Mouse (Mus musculus) liver, embryonic 12.5 days (tissue): ENCODE results near the gene Gpr61. TPM values are rescaled to one million over a fixed set of nuclear protein-coding genes. Genes with fewer than 3 reads are reported as not detected.

Experiments
- ATAC-seq: fragments of 200-750 bp; cut with Nextera tagmentation; 2 replicates; pipeline ENCODE4 v1.8.0; 2017; ENCODE audit warnings: moderate number of reproducible peaks, mild to moderate bottlenecking, moderate library complexity
- H3K27ac ChIP-seq: fragments of 300-500 bp; sonication (generic); 2 replicates; pipeline ENCODE4 v1.5.1; 2016; ENCODE audit warnings: mild to moderate bottlenecking
- H3K27me3 ChIP-seq: fragments of 300-500 bp; sonication (generic); replicated peaks from 2 replicates; pipeline ENCODE4 v1.6.1; 2016; ENCODE audit warnings: mild to moderate bottlenecking, moderate library complexity
- H3K36me3 ChIP-seq: fragments of 300-500 bp; sonication (generic); 2 replicates; pipeline ENCODE4 v1.6.1; 2016; ENCODE audit warnings: mild to moderate bottlenecking, moderate library complexity
- H3K4me1 ChIP-seq: fragments of 300-500 bp; sonication (generic); 2 replicates; pipeline ENCODE4 v1.6.1; 2016
- H3K4me2 ChIP-seq: fragments of 300-500 bp; sonication (generic); 2 replicates; pipeline ENCODE4 v1.6.1; 2016; ENCODE audit warnings: mild to moderate bottlenecking, moderate library complexity
- H3K4me3 ChIP-seq: fragments of 300-500 bp; sonication (generic); 2 replicates; pipeline ENCODE4 v1.5.1; 2016; ENCODE audit warnings: mild to moderate bottlenecking, moderate library complexity
- H3K9ac ChIP-seq: fragments of 300-500 bp; sonication (generic); 2 replicates; pipeline ENCODE4 v1.6.1; 2016; ENCODE audit warnings: mild to moderate bottlenecking, moderate library complexity
- H3K9me3 ChIP-seq: fragments of 300-500 bp; sonication (generic); replicated peaks from 2 replicates; pipeline ENCODE4 v1.6.1; 2016; ENCODE audit warnings: mild to moderate bottlenecking, moderate library complexity
- WGBS: fragments of 180-500 bp; shearing (Covaris S2); methylation state at CpG from one replicate; pipeline ENCODE4 v1.1.7; 2016; ENCODE audit not compliant: insufficient replicate concordance; 5-methylcytosine and 5-hydroxymethylcytosine counted together
- polyA plus RNA-seq: library from polyadenylated mRNA; unstranded; fragments of >200 nt; fragmentation: Nextera tagmentation; extraction: Ambion mirVana; gene quantifications from 2 replicates; pipeline ENCODE4 v1.2.1, GENCODE M21; 2016

Gene Gpr61
- polyA plus RNA-seq, 1 experiment from 2014 or later = 0.04 TPM

DNA sequence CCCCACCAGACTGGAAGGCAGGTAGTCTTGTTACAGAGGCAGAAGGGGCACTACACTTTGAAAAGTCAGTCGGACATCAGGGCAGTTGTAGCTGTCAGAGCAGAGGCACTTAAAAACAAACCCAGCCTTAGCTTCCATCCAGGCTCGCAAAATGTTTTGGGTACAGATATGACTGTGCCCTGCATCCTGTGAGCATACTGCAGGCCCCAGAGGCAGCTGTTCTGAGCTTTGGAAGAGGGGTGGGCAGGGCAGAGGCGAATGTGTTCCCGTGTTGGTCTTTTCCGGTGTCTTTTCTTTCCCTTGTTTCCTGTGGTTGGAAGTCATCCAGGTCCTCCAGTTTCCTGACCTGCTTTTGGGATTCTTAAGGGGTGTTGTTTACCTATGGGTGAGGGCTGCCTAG, 35.2 kb upstream of the Gpr61 start:
- H3K9me3 ChIP-seq = no peaks in the 10 kb centered on the region
- H3K4me2 ChIP-seq = peak overlapping the region; percentile 5; the same call in 1 of the 2 replicates
- H3K4me3 ChIP-seq = no peak overlapping the region
- no peaks in the 10 kb centered on the region for H3K36me3 ChIP-seq
- H3K4me1 ChIP-seq = peaks cover 35% of the 10 kb centered on the region
- peaks cover 51% of the 10 kb centered on the region for H3K27me3 ChIP-seq
- no peak for ATAC-seq
- WGBS = 51% methylated on average over 5 of the region's 5 CpGs
- H3K9ac ChIP-seq = no peak overlapping the region
- H3K27ac ChIP-seq = no peak overlapping the region

DNA sequence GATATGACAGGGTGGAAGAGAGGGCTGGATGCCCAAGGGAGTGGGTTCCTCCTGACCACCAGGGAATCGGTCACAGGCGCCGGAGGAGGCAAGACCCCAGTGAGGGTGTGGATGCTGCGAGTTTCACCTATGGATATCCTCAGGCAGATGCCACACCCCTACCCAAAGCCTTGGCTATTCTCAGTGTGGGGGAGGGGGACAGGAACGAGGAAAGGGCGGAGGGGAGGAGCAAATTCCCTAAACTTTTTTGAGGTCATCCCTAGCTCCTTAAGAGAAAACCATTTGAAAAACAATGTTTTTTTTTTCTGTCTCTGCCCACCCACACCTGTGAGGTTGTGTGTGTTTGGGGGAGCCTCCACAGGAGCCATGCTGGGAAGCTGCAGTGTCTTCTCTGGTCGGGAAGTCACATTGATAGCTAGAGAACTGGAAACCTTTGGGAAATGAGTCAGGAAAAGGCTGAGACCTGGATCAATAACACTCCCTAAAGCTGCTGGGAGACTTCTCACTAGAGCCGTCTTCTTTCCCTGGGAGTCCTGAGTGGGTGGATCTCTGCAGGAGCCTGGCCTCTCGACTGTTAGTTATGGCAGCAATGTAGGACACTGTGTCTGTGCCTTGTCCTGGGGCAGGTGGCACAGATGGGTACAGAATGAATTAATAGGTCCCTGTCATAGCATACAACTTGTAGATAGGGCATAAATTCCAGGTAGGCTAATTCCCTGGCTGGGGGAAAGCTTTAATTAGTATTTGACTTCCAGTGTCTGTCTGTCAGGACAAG, 34.2 kb upstream of the Gpr61 start:
- no peak overlapping the region for H3K27ac ChIP-seq
- H3K9me3 ChIP-seq = no peaks in the 10 kb centered on the region
- H3K27me3 ChIP-seq = peaks cover 61% of the 10 kb centered on the region
- 54% methylated on average over 9 of the region's 9 CpGs for WGBS
- no peaks in the 10 kb centered on the region for H3K36me3 ChIP-seq
- no peak overlapping the region for H3K9ac ChIP-seq
- H3K4me3 ChIP-seq = no peak overlapping the region
- H3K4me2 ChIP-seq = no peak overlapping the region
- peaks cover 31% of the 10 kb centered on the region for H3K4me1 ChIP-seq
- no peak for ATAC-seq

DNA sequence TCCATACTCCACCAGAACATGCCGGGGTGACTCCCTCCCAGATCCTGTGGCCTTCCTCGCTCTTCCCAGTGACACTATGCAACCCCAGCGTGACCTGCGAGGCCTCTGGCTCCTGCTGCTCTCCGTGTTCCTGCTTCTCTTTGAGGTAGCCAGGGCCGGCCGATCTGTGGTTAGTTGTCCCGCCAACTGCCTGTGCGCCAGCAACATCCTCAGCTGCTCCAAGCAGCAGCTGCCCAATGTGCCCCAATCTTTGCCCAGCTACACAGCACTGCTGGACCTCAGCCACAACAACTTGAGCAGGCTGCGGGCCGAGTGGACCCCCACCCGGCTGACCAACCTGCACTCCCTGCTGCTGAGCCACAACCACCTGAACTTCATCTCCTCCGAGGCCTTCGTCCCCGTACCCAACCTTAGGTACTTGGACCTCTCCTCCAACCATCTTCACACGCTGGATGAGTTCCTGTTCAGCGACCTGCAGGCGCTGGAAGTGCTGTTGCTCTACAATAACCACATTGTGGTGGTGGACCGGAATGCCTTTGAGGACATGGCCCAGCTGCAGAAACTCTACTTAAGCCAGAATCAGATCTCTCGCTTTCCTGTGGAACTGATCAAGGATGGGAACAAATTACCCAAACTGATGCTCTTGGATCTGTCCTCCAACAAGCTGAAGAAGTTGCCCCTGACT, 32.6 kb upstream of the Gpr61 start:
- H3K4me3 ChIP-seq = peak overlapping the region; percentile 72
- H3K27ac ChIP-seq = no peak overlapping the region
- WGBS = 47% methylated on average over 20 of the region's 20 CpGs
- no peaks in the 10 kb centered on the region for H3K36me3 ChIP-seq
- peaks cover 28% of the 10 kb centered on the region for H3K4me1 ChIP-seq
- H3K9me3 ChIP-seq = no peaks in the 10 kb centered on the region
- no peak for ATAC-seq
- H3K27me3 ChIP-seq = peaks cover 68% of the 10 kb centered on the region
- H3K9ac ChIP-seq = no peak overlapping the region
- peak overlapping the region; percentile 98 for H3K4me2 ChIP-seq

DNA sequence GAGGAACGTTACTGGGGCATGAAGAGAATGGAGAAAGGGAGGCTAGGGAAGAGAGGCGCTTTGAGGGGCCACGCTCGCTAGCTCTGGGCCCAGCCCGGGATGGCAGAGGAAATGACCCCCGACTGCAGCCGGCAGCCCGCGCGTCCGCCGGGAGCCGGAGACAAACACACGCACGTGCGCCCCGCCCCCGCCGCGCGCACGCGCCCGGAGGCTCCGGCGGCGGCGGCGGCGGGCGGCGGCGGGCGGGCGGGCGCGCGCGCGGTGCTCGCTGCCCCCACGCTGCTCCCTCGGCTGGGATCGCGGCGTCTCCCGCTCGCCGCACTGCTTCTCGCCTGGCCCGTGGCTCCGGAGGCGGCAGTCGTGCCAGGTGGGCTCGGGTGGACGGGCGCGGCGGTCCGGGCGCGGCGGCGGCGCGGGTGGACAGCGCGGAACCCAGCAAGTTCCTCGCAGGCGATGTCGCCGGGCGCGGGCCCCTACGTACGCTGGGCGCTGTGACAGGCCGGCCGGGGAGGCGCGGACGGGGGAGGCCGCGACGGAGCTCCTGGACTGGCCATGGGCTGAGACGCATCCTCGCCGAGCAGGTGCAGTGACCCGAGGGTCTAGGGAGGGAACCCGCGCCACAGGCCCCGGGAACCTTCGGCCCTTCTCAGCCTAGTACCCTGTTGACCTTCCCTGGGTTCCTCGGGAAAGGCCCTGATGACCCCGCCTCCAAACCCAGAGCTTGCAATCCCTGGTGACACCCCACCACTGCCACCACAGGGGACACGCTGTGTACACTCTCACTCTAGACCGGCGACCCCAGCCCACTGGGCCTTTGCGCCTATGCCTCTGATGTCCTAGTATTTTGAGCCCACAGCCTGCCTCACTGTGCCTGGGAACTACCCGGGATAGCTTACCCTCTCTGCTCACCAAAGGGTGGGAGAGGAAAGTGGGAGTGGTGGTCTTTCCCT, 31.7 kb upstream of the Gpr61 start, which contains the start of gene Amigo1:
Amigo1 (plus strand) TSS at position 238 of the 950 bp plus-strand sequence.
- Histone ChIP-seq H3K27me3 (peaks cover 73% of the 10 kb centered on the region), H3K4me1 (peaks cover 28% of the 10 kb centered on the region), H3K9me3 (no peaks in the 10 kb centered on the region), H3K36me3 (no peaks in the 10 kb centered on the region), H3K4me2 (peak within 1 kb of the TSS; percentile 98), H3K9ac (peak within 1 kb of the TSS; percentile 69), H3K27ac (no peak within 1 kb of the TSS), H3K4me3 (peak within 1 kb of the TSS; percentile 72)
- WGBS = 1% methylated on average over 99 of the region's 100 CpGs
- ATAC-seq = peak; percentile 60

DNA sequence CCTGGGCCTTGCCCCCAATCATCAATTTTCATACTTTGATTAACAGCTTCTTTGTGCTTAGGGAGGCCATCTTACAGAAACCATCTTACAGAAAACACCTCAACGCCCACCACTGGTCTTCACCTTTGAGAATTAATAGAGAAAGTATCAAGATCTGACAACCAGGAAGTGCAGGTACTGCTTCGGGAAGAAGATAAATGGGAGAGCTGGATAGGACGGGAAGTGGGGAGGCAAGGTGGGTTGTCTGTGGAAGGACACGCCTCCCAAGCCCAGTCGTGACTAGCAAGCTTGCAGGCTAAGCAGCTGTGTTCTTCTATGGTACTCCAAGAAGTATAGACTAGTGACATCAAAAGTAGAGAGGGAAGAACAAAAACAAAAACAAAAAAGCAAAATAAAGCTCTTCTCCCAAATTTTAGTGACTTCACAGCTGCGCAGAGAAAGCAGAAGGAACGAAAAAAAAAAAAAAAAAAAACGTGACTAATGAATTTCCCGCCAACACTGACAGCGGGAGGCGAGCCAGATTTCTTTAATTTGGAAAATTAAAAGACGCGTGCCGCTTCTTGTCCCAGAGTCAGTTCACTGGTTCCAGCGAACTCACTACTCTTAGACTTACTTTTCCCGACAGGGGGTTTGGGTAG, 30.9 kb upstream of the Gpr61 start:
- peaks cover 74% of the 10 kb centered on the region for H3K27me3 ChIP-seq

DNA sequence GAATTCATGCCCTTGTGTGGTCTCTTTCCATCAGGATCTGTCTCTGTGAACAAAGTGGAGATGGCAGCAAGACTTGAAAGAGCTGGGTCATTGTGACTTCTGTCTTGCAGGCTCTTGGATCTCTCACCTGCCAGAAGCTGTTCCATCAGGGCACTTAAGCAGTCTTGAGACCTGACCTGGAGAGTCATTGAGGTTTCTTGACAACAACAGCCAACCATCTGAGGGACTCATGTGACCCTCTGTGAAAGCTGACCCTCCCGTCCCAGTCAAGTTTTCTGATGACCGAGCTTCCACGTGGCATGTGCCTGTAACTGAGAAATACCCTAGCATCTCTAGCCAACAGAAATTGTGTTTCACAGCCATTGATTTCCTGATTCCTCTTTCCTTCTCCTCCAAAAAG, 30.1 kb upstream of the Gpr61 start:
- no peaks in the 10 kb centered on the region for H3K36me3 ChIP-seq
- H3K9me3 ChIP-seq = no peaks in the 10 kb centered on the region
- H3K9ac ChIP-seq = no peak overlapping the region
- peaks cover 72% of the 10 kb centered on the region for H3K27me3 ChIP-seq
- no peak overlapping the region for H3K4me3 ChIP-seq
- no peak for ATAC-seq
- peaks cover 22% of the 10 kb centered on the region for H3K4me1 ChIP-seq
- no peak overlapping the region for H3K4me2 ChIP-seq
- WGBS = 45% methylated on average over 3 of the region's 3 CpGs
- no peak overlapping the region for H3K27ac ChIP-seq

More for the DNA sequence above, 30.9 kb upstream of the Gpr61 start:
- Histone ChIP-seq H3K27ac (no peak overlapping the region), H3K4me3 (peak overlapping the region; percentile 72), H3K9me3 (no peaks in the 10 kb centered on the region), H3K36me3 (no peaks in the 10 kb centered on the region), H3K4me1 (peaks cover 28% of the 10 kb centered on the region), H3K9ac (peak overlapping the region; percentile 27; the same call in 1 of the 2 replicates), H3K4me2 (peak overlapping the region; percentile 98)
- no peak for ATAC-seq
- 4% methylated on average over 16 of the region's 16 CpGs for WGBS

DNA sequence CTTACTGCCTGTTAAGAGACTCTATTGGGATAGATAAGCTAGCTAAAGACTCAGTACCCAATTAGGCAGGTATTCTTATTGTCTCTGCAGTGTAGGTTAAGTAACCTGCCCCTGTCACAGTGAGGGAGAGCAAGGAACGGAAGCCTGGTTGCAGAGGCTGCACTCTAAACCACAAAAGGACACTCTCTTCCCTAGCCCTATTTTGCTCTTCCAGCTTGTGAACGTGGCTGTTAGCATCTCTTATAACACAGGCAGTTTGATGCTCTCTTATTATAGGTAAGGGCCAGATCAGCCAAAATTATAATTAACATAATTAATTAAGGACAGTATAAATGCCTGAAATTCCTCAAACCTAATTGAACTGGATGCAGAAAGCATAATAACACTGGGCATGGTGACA, 25.8 kb upstream of the Gpr61 start:
- ATAC-seq = no peak
- peaks cover 36% of the 10 kb centered on the region for H3K27me3 ChIP-seq

DNA sequence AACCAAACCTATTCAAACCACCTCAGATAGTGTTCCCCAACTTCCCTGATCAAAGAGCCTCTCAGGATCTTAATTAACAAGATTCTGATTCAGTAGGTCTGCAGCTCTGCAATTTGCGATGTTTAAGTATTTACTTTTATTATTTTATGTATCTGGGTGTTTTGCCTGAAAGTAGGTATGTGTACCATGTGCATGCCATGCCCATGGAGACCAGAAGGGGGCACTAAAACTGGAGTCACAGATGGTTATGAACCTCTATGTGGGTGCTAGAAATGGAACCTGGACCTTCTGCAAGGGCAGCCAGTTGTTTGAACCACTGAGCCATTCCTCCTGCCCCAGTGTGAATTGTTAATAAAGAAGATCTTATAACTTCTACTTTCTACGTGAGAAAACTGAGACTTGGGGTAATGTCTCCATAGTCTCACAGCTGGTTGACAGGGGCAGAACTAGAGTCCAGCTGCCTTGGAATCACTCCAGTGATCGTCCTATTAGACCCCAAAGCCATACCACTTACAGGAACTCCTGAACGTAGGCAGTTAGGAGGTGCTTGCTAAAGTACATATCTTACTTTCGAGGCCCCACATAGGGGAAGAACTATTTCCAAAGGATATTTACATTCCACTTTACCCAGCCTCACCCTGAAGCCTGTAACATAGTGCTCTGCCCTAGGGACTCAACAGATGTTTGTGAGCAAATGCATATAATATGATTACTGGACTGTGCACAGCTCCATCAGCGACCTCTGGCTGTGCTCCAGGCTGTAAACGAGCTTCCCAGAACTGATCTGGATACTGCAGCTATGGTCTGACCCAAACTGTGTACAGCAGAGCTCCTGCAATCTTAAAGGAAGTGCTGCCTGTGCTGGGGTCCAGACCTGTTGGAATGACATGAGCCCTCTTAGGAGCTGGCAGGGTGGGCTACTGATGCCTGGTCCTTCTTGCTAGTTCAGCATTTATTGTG, 24.4 kb upstream of the Gpr61 start:
- Histone ChIP-seq H3K4me2 (no peak overlapping the region), H3K36me3 (no peaks in the 10 kb centered on the region), H3K27me3 (peaks cover 35% of the 10 kb centered on the region), H3K4me3 (no peak overlapping the region), H3K9ac (no peak overlapping the region), H3K27ac (no peak overlapping the region), H3K4me1 (no peaks in the 10 kb centered on the region), H3K9me3 (no peaks in the 10 kb centered on the region)
- 68% methylated on average over 7 of the region's 7 CpGs for whole genome bisulfite sequencing
- no peak for ATAC-seq

More for the DNA sequence above, 25.8 kb upstream of the Gpr61 start:
- H3K9ac ChIP-seq = no peak overlapping the region
- H3K4me2 ChIP-seq = no peak overlapping the region
- no peak overlapping the region for H3K4me3 ChIP-seq
- H3K4me1 ChIP-seq = peaks cover 3% of the 10 kb centered on the region; the same call in 1 of the 2 replicates
- H3K36me3 ChIP-seq = no peaks in the 10 kb centered on the region
- no peaks in the 10 kb centered on the region for H3K9me3 ChIP-seq
- 22% methylated on average over 2 of the region's 2 CpGs for WGBS
- H3K27ac ChIP-seq = no peak overlapping the region

DNA sequence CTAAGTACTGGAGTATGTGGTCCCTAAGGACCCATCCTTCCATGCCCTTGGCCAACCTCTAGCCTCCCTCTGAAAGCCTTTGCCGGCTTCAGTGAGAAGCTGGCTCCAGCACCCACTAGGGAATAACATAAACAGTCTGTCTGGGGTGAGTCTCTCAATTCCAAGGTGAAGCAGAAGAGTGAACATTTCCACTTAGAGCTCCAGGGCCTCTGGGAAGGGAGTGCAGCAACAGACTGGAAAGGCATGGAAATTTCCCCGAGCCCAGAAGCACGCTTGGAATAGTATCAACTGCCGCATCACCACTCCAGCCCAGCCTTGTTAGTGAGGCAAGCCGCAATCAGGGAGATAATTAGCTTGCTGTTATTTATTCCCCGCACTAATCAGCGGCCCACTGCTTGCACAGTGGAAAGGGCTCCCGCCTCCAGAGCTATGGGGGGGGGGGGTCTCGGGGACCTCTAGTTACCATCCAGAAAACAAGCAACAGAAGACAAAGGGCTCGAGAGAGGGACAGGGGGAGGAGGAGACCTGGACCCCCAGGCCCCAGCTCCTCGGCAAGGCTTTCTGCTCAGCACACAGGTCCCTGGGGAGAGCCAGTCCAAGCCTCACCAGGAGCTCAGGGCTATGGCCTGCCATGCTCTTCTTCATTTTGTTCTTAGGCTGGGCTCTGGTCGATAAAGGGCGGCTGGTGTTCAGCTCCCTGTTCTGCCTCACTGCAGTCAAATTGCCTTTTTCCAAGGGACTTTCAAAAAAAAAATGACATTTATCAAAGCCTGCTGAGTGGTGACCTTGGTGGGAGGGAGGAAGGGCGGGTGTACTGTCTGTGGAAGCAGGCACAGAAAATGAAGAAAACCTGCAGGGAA, 20.2 kb upstream of the Gpr61 start:
- no peak for ATAC-seq
- no peaks in the 10 kb centered on the region for H3K36me3 ChIP-seq
- no peak overlapping the region for H3K9ac ChIP-seq
- H3K4me2 ChIP-seq = no peak overlapping the region
- H3K4me3 ChIP-seq = no peak overlapping the region
- no peaks in the 10 kb centered on the region for H3K9me3 ChIP-seq
- no peaks in the 10 kb centered on the region for H3K4me1 ChIP-seq
- peaks cover 39% of the 10 kb centered on the region for H3K27me3 ChIP-seq
- no peak overlapping the region for H3K27ac ChIP-seq
- 48% methylated on average over 14 of the region's 14 CpGs for WGBS

DNA sequence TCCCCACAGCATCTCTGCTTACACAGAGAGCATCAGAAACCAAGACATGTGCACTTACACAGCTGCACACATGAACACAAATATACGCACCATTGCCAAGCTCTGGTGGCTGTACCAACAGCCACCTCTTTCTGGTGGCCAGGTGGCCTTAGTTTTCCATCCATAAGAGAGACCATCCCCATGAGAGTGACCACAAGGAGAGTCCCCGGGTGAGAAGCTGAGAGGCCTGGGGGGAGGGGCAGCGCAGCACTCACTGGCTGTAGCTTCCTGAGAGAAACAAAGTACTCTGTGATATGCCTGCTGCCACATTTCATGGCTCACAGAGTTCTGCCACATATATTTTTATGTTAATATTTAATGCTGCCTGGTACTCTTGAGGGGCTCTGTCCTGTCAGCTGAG, 14.5 kb upstream of the Gpr61 start:
- no peak overlapping the region for H3K9ac ChIP-seq
- no peaks in the 10 kb centered on the region for H3K4me1 ChIP-seq
- no peak overlapping the region for H3K4me2 ChIP-seq
- H3K27ac ChIP-seq = no peak overlapping the region
- WGBS = 48% methylated on average over 3 of the region's 3 CpGs
- no peaks in the 10 kb centered on the region for H3K9me3 ChIP-seq
- no peak overlapping the region for H3K4me3 ChIP-seq
- no peaks in the 10 kb centered on the region for H3K36me3 ChIP-seq
- peaks cover 36% of the 10 kb centered on the region for H3K27me3 ChIP-seq
- no peak for ATAC-seq
